Mouse (Mus musculus): ENCODE measurements at regions not wholly inside any gene's neighbourhood (a gene's known extent, or its start where the extent isn't known, plus 50 kb on each side); places are given as distances from the start of the nearest gene placed in this dataset.

- DNase-seq (ENCODE audit: low spot score in 2 of 2) = no peak
Measured at GRCm38 (mm10) chr3:149424306-149424705, 434.0 kb upstream of the Adgrl2 start.

GRCm38 (mm10) chr3:149423491-149423890, 433.1 kb upstream of the Adgrl2 start:
- no peak for DNase-seq (ENCODE audit: low spot score in 2 of 2)

- DNase-seq (ENCODE audit: low spot score in 2 of 2) = no peak
Measured at GRCm38 (mm10) chr3:149415081-149415480, 424.7 kb upstream of the Adgrl2 start.

- DNase-seq (ENCODE audit: low spot score in 2 of 2) = no peak
Measured at GRCm38 (mm10) chr3:149413114-149413513, 422.8 kb upstream of the Adgrl2 start.

- no peak for DNase-seq (ENCODE audit: low spot score in 2 of 2)
Measured at GRCm38 (mm10) chr3:149410518-149410917, 420.2 kb upstream of the Adgrl2 start.

- no peak for DNase-seq (ENCODE audit: low spot score in 2 of 2)
Measured at GRCm38 (mm10) chr3:149408858-149409257, 418.5 kb upstream of the Adgrl2 start.

- DNase-seq (ENCODE audit: low spot score in 2 of 2) = no peak
Measured at GRCm38 (mm10) chr3:149405872-149406271, 415.5 kb upstream of the Adgrl2 start.

GRCm38 (mm10) chr3:149404691-149405090, 414.3 kb upstream of the Adgrl2 start:
- no peak for DNase-seq (ENCODE audit: low spot score in 2 of 2)

- DNase-seq (ENCODE audit: low spot score in 2 of 2) = no peak
Measured at GRCm38 (mm10) chr3:149402496-149402895, 412.1 kb upstream of the Adgrl2 start.

- no peak for DNase-seq (ENCODE audit: low spot score in 2 of 2)
Measured at GRCm38 (mm10) chr3:149395082-149395481, 404.7 kb upstream of the Adgrl2 start.

GRCm38 (mm10) chr3:149393317-149394172, 403.2 kb upstream of the Adgrl2 start:
- DNase-seq (ENCODE audit: low spot score in 2 of 2) = no peak

- DNase-seq (ENCODE audit: low spot score in 2 of 2) = no peak
Measured at GRCm38 (mm10) chr3:149392164-149392563, 401.8 kb upstream of the Adgrl2 start.

GRCm38 (mm10) chr3:149387537-149387936, 397.2 kb upstream of the Adgrl2 start:
- no peak for DNase-seq (ENCODE audit: low spot score in 2 of 2)

- no peak for DNase-seq (ENCODE audit: low spot score in 2 of 2)
Measured at GRCm38 (mm10) chr3:149386027-149386426, 395.7 kb upstream of the Adgrl2 start.

- no peak for DNase-seq (ENCODE audit: low spot score in 2 of 2)
Measured at GRCm38 (mm10) chr3:149385336-149385735, 395.0 kb upstream of the Adgrl2 start.

GRCm38 (mm10) chr3:149381559-149382245, 391.3 kb upstream of the Adgrl2 start:
- DNase-seq (ENCODE audit: low spot score in 2 of 2) = no peak

GRCm38 (mm10) chr3:149381051-149381450, 390.7 kb upstream of the Adgrl2 start:
- DNase-seq (ENCODE audit: low spot score in 2 of 2) = no peak

- DNase-seq (ENCODE audit: low spot score in 2 of 2) = no peak
Measured at GRCm38 (mm10) chr3:149379866-149380472, 389.6 kb upstream of the Adgrl2 start.

GRCm38 (mm10) chr3:149379249-149379865, 389.0 kb upstream of the Adgrl2 start:
- DNase-seq (ENCODE audit: low spot score in 2 of 2) = no peak

GRCm38 (mm10) chr3:149371439-149371838, 381.1 kb upstream of the Adgrl2 start:
- no peak for DNase-seq (ENCODE audit: low spot score in 2 of 2)

GRCm38 (mm10) chr3:149370517-149371227, 380.3 kb upstream of the Adgrl2 start:
- DNase-seq (ENCODE audit: low spot score in 2 of 2) = no peak
